Mouse (Mus musculus) liver, adult 2 months (tissue): ENCODE data around the gene 4930432K21Rik.

Source experiments
- CTCF ChIP-seq: fragments of 200-500 bp; IDR thresholded peaks from 2 replicates; pipeline ENCODE4 v1.5.1; 2011; ENCODE audit warnings: low read depth, low read length, control low read depth
- POLR2A ChIP-seq: fragments of 200-500 bp; IDR thresholded peaks from 2 replicates; pipeline ENCODE4 v1.6.1; 2011; ENCODE audit warnings: low read length, control low read depth; ENCODE audit not compliant: insufficient read depth; ENCODE audit errors: extremely low read depth

DNA sequence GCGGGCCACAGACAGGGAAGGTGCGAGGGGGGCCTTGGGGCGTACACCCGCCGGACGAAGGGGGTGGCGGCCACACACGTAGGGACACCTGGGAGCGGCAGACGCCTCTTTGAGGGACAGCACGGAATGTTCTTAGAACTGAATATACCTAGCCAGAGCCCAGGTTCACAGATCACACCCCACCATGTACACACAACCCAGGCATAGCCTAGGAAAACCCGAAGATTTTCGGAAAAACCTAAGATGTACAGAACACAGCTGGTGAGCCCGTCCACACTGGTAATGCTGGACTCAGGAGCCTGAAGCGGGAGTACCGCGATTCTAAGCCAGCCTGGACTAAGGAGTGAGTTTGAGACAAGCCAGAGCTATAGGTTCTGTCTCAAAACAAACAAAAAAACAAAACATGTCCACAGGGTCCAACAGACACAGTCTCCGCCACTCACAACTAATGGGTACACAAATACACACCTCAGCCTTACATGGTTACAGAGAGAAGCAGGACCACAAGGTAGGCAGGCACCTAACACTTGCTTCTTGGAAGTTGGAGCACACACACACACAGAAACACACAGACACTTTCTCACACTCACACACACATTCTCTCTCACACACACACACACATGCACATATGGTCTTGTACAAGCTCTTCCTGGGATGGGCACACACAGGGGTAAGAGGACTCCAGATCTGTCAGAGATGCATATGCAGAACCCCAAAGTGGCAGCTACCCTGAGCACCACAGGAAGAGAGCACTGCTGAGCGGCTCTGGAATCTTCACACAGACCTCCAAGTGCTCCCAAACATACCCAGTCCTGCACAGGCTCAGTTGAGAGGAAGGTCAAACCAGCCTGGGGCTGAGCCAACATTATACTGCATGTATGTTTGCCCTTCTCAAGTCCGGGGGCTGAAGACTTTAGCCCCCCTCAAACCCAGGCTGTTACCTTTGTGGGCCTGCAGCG lies 36.5 kb downstream of the 4930432K21Rik start:
- TF ChIP-seq POLR2A (no peak), CTCF (no peak)
